Mouse (Mus musculus) adrenal gland, postnatal 36 days (tissue): ENCODE results near the gene Elmod3. TPM values are rescaled to one million over a fixed set of nuclear protein-coding genes. Genes with fewer than 3 reads are reported as not detected.
"Not testable (repeated sequence)": the region's sequence is repeated elsewhere in the genome, so short reads cannot be mapped to it uniquely, and the experiment has no call there.

Experiments used
- DNase-seq, 2 experiments: peaks; one replicate each; pipeline ENCODE4 v3.0.0; 2021; ENCODE audit warnings: mixed read lengths in 1 of 2
- total RNA-seq, 2 experiments: library from RNA; stranded (reverse); gene quantifications; 2 replicates each; pipeline ENCODE4 v1.2.3; 2021

Gene Elmod3
- total RNA-seq, 2 experiments from 2014 or later, result 16.0 to 17.4 TPM

- DNase-seq, result peak; percentile 42 to 73
Observed at GRCm38 (mm10) chr6:72534035-72534809, 64.0 kb downstream of the Elmod3 start.

- not testable (repeated sequence) for DNase-seq
Observed at GRCm38 (mm10) chr6:72533555-72533954, 64.7 kb downstream of the Elmod3 start.

GRCm38 (mm10) chr6:72532580-72532979, 65.6 kb downstream of the Elmod3 start:
- DNase-seq, result no peak

GRCm38 (mm10) chr6:72528410-72529151, 69.6 kb downstream of the Elmod3 start:
- peak; percentile 75 to 84 for DNase-seq

GRCm38 (mm10) chr6:72527070-72527469, 71.1 kb downstream of the Elmod3 start:
- no peak for DNase-seq

GRCm38 (mm10) chr6:72524160-72524559, 74.1 kb downstream of the Elmod3 start:
- DNase-seq, result no peak

- DNase-seq, result no peak
Observed at GRCm38 (mm10) chr6:72523222-72523621, 75.0 kb downstream of the Elmod3 start.

GRCm38 (mm10) chr6:72522288-72522687, 75.9 kb downstream of the Elmod3 start:
- DNase-seq, result no peak

GRCm38 (mm10) chr6:72521607-72522006, 76.6 kb downstream of the Elmod3 start, which contains the start of gene Sh2d6:
Sh2d6 (minus strand) TSS chr6:72521707.
- no peak for DNase-seq

- no peak for DNase-seq
Observed at GRCm38 (mm10) chr6:72520904-72521303, 77.3 kb downstream of the Elmod3 start.

- peak in 1 of 2 experiments; percentile 42 for DNase-seq
Observed at GRCm38 (mm10) chr6:72519892-72520663, 78.1 kb downstream of the Elmod3 start.

GRCm38 (mm10) chr6:72519303-72519702, 78.9 kb downstream of the Elmod3 start:
- no peak for DNase-seq

- no peak for DNase-seq
Observed at GRCm38 (mm10) chr6:72518842-72519241, 79.4 kb downstream of the Elmod3 start.

Other genes with a start within 250 kb of the Elmod3 start
- gene Tmem150a, start 243.0 kb downstream of the Elmod3 start, total RNA-seq, result 10 to 100 TPM; 19.5 to 22.5 TPM
- gene Rnf181, start 231.5 kb downstream of the Elmod3 start, total RNA-seq, result 100 to 1,000 TPM; 258 to 471 TPM
- gene Vamp5, start 217.9 kb downstream of the Elmod3 start, total RNA-seq, result 10 to 100 TPM; 35.1 to 38.5 TPM
- gene Vamp8, start 207.7 kb downstream of the Elmod3 start, total RNA-seq, result 100 to 1,000 TPM; 104 to 156 TPM
- gene Ggcx, start 184.1 kb downstream of the Elmod3 start, total RNA-seq, result 10 to 100 TPM; 49.4 to 69.6 TPM
- gene Mat2a, start 158.9 kb downstream of the Elmod3 start, total RNA-seq, result 100 to 1,000 TPM; 227 to 350 TPM
- gene Sh2d6, start 76.7 kb downstream of the Elmod3 start, total RNA-seq, result under 1 TPM in 1 of 2 experiments, not detected in 1; 0.40 TPM
- 10 to 100 TPM; 41.3 to 45.5 TPM for gene Capg, start 54.0 kb downstream of the Elmod3 start, total RNA-seq
- gene Retsat, start 62 bp upstream of the Elmod3 start, total RNA-seq, result 100 to 1,000 TPM; 295 to 376 TPM
- 100 to 1,000 TPM; 222 to 238 TPM for gene Tgoln1, start 18.6 kb upstream of the Elmod3 start, total RNA-seq
- 10 to 100 TPM; 12.3 to 14.7 TPM for gene Tcf7l1, start 190.8 kb upstream of the Elmod3 start, total RNA-seq